Mouse (Mus musculus) subcutaneous adipose tissue, adult 2 months (tissue): Measurements from ENCODE around the gene Taok2. TPM values are rescaled to one million over a fixed set of nuclear protein-coding genes. Genes with fewer than 3 reads are reported as not detected.

Experiments
- polyA plus RNA-seq: library from polyadenylated mRNA; depleted of rRNA; stranded (reverse); fragments of >200 nt; gene quantifications from 2 replicates; pipeline ENCODE4 v1.2.3, GENCODE M21; 2012; ENCODE audit warnings: low replicate concordance; rRNA removed

The Taok2 gene
- 94.6 and 122 TPM in 2 replicates for polyA plus RNA-seq

GRCm38 (mm10) chr7:126884286-126885164 lies at the start of gene Taok2:
Gene Taok2 (minus strand): TSS chr7:126884703.

GRCm38 (mm10) chr7:126928384-126929037 lies 44.0 kb upstream of the Taok2 start, which contains the start of gene Kctd13:
Gene Kctd13 (plus strand): TSS chr7:126928879.

GRCm38 (mm10) chr7:126922624-126923060 lies 38.1 kb upstream of the Taok2 start, which contains the start of gene Tmem219:
Gene Tmem219 (minus strand): TSS chr7:126922917.

GRCm38 (mm10) chr7:126862147-126862784 lies 22.2 kb downstream of the Taok2 start, which contains the start of gene Ino80e:
Gene Ino80e (minus strand): TSS chr7:126862377.

GRCm38 (mm10) chr7:126861429-126862130 lies 22.9 kb downstream of the Taok2 start, which contains the start of gene Hirip3:
Gene Hirip3 (plus strand): TSS chr7:126861972.

GRCm38 (mm10) chr7:126847116-126847420 lies 37.4 kb downstream of the Taok2 start, which contains the start of gene Doc2a:
Gene Doc2a (plus strand): TSS chr7:126847416.

GRCm38 (mm10) chr7:126831539-126831938 lies 53.0 kb downstream of the Taok2 start, which contains the start of gene 4930451I11Rik:
Gene 4930451I11Rik (minus strand): TSS chr7:126831639.

Other genes starting within 250 kb of the Taok2 start
- 42.4 and 47.9 TPM in 2 replicates for gene Sgf29, start 235.4 kb downstream of the Taok2 start, polyA plus RNA-seq
- 134 and 428 TPM in 2 replicates for gene Sult1a1, start 208.3 kb downstream of the Taok2 start, polyA plus RNA-seq
- 46.0 and 59.1 TPM in 2 replicates for gene Bola2, start 189.3 kb downstream of the Taok2 start, polyA plus RNA-seq
- 25.3 and 25.7 TPM in 2 replicates for gene Slx1b, start 188.9 kb downstream of the Taok2 start, polyA plus RNA-seq
- gene Coro1a, start 176.9 kb downstream of the Taok2 start, polyA plus RNA-seq = 53.1 and 109 TPM in 2 replicates
- 300 and 302 TPM in 2 replicates for gene Mapk3, start 125.1 kb downstream of the Taok2 start, polyA plus RNA-seq
- gene Gdpd3, start 118.4 kb downstream of the Taok2 start, polyA plus RNA-seq = 87.6 and 213 TPM in 2 replicates
- 325 and 329 TPM in 2 replicates for gene Ypel3, start 107.7 kb downstream of the Taok2 start, polyA plus RNA-seq
- gene Tbx6, start 103.2 kb downstream of the Taok2 start, polyA plus RNA-seq = 3.3 and 4.2 TPM in 2 replicates
- 140 and 221 TPM in 2 replicates for gene Ppp4c, start 92.2 kb downstream of the Taok2 start, polyA plus RNA-seq
- gene Fam57b, start 87.0 kb downstream of the Taok2 start, polyA plus RNA-seq = 18.0 and 75.6 TPM in 2 replicates
- gene 4930451I11Rik, start 53.1 kb downstream of the Taok2 start, polyA plus RNA-seq = not detected in 2 replicates
- not detected in 2 replicates for gene Doc2a, start 37.3 kb downstream of the Taok2 start, polyA plus RNA-seq
- 3.5 and 11.6 TPM in 2 replicates for gene Hirip3, start 22.7 kb downstream of the Taok2 start, polyA plus RNA-seq
- 47.8 and 60.5 TPM in 2 replicates for gene Ino80e, start 22.3 kb downstream of the Taok2 start, polyA plus RNA-seq
- gene Tmem219, start 38.2 kb upstream of the Taok2 start, polyA plus RNA-seq = 89.0 and 89.8 TPM in 2 replicates
- 19.6 and 22.4 TPM in 2 replicates for gene Kctd13, start 44.2 kb upstream of the Taok2 start, polyA plus RNA-seq
- 0.23 and 0.63 TPM in 2 replicates for gene Asphd1, start 64.9 kb upstream of the Taok2 start, polyA plus RNA-seq
- gene Sez6l2, start 65.9 kb upstream of the Taok2 start, polyA plus RNA-seq = 2.4 and 4.4 TPM in 2 replicates
- gene Cdipt, start 91.2 kb upstream of the Taok2 start, polyA plus RNA-seq = 205 and 302 TPM in 2 replicates
- gene Cdiptos, start 91.4 kb upstream of the Taok2 start, polyA plus RNA-seq = 2.7 and 3.1 TPM in 2 replicates
- 93.7 and 103 TPM in 2 replicates for gene Mvp, start 129.9 kb upstream of the Taok2 start, polyA plus RNA-seq
- gene Pagr1b, start 131.8 kb upstream of the Taok2 start, polyA plus RNA-seq = 5.3 and 7.1 TPM in 2 replicates
- 2.6 and 5.8 TPM in 2 replicates for gene Pagr1a, start 132.6 kb upstream of the Taok2 start, polyA plus RNA-seq
- 25.7 and 62.7 TPM in 2 replicates for gene Gm42742, start 136.4 kb upstream of the Taok2 start, polyA plus RNA-seq
- gene Prrt2, start 136.5 kb upstream of the Taok2 start, polyA plus RNA-seq = 17.9 and 35.3 TPM in 2 replicates
- gene Maz, start 142.3 kb upstream of the Taok2 start, polyA plus RNA-seq = 90.8 and 204 TPM in 2 replicates
- gene Kif22, start 157.8 kb upstream of the Taok2 start, polyA plus RNA-seq = 2.1 and 9.3 TPM in 2 replicates
- 0.37 and 0.99 TPM in 2 replicates for gene Zg16, start 202.6 kb upstream of the Taok2 start, polyA plus RNA-seq
- 9.6 and 14.6 TPM in 2 replicates for gene AI467606, start 206.7 kb upstream of the Taok2 start, polyA plus RNA-seq
- gene Qprt, start 237.5 kb upstream of the Taok2 start, polyA plus RNA-seq = 1.3 and 3.4 TPM in 2 replicates